Mouse (Mus musculus): ENCODE results near the gene Mgarp.
"Not testable (repeated sequence)": the region's sequence is repeated elsewhere in the genome, so short reads cannot be mapped to it uniquely, and the experiment has no call there.

The Mgarp gene

DNA sequence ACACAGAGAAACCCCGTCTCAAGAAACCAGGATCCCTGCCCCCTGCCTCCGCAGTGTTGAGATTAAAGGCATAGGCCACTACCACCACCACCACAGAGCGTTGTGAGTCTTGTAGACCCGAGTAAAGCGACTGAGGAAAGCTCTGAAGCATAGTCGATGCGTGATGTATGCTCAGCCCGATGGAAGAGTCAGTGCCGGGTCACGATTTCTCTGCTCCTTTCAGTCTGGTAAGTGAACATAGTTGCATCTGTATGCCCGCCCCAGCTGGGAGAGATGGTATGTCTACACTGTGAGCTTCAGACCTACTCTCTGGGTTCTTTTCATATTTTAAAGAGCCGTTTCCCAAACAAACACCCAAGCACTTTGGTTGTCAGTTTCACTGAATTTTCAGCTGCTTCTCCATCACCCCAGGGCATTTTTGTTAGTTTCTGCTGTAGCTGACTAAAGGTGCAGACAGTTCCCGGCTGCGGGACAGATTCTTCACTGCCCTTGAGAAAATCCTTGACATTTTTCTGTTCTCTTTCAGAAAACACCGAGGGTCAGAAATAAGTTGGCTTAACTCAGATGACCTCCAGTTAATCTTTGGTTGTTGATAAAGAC, 1.3 kb upstream of the Mgarp start:
- peak; percentile 50 for DNase-seq (ENCODE audit: low read depth, low spot score)

- DNase-seq (ENCODE audit: low read depth, low spot score) = no peak
Measured at GRCm38 (mm10) chr3:51395461-51396145, 935 bp downstream of the Mgarp start.

DNA sequence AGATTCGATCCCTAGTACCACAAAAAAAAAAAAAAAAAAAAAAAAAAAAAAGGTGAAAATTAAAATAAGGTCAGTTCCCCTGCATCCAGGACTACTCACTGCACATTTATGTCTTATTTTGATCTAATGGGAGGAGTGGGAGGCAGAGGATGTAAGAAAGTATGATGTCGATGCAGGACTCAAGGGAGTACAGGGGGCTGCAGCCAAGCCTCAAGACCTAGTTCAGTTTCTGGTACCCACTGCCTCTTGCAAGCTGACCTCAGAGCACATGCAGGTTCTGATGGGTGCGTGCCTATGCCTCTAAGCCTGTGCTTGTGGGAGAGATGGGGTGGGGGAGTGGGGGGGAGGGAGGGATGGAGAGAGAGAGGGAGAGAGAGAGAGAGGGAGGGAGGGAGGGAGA, 1.7 kb downstream of the Mgarp start:
- DNase-seq (ENCODE audit: low read depth, low spot score) = no peak

GRCm38 (mm10) chr3:51393651-51394050, 2.9 kb downstream of the Mgarp start:
- DNase-seq (ENCODE audit: low read depth, low spot score) = no peak

DNA sequence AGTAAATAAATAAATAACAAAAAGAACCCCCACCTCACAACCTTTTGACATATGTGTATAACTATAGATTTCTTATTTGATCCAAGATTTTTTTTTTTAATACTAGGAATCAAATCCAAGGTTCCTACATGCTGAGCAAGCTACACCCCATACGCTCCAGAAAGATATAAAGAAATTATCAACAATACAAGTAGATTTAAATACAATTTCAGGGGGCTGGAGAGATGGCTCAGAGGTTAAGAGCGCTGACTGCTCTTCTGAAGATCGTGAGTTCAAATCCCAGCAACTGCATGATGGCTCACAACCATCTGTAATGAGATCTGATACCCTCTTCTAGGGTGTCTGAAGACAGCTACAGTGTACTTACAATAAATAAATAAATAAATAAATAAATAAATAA, 3.5 kb downstream of the Mgarp start:
- DNase-seq (ENCODE audit: low read depth, low spot score) = not testable (repeated sequence)

DNA sequence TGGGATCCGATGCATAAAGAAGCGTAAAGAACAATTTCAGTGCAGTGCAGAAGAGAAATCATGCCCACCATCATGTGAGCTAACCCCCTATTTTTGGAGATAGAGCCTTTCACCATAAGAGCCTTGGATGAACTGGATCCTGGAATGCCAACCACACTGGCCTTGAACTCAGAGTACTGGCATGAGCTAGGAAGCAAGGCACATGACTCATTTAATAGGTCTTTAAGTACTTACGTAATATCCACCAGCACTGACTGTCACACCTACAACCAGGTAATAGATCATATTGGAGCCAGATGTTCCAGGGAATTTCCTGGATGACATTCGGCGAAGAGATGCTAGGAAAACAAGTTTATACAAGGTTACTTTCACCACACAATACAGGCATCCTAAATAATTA, 4.9 kb downstream of the Mgarp start:
- no peak for DNase-seq (ENCODE audit: low read depth, low spot score)

DNA sequence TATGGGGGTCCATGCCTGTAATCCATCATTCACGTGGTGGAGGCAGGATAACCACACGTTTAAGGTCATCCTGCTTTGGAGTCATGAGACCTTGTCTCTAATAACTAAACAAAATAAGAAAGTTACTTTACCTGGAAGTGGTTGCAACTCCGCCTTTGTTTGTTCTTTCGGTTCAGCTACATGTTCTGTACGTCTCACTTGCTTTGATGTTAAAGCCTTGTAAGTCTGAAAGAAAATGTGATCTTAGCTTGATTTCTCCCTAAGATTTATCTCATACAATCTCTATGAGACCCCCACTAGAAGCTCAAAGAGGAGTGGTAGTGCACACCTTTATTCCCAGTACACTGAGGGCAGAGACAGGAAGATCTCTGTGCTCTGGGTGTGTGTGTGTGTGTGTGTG, 5.4 kb downstream of the Mgarp start:
- no peak for DNase-seq (ENCODE audit: low read depth, low spot score)

- DNase-seq (ENCODE audit: low read depth, low spot score) = no peak
Measured at GRCm38 (mm10) chr3:51388904-51389303, 7.6 kb downstream of the Mgarp start.

DNA sequence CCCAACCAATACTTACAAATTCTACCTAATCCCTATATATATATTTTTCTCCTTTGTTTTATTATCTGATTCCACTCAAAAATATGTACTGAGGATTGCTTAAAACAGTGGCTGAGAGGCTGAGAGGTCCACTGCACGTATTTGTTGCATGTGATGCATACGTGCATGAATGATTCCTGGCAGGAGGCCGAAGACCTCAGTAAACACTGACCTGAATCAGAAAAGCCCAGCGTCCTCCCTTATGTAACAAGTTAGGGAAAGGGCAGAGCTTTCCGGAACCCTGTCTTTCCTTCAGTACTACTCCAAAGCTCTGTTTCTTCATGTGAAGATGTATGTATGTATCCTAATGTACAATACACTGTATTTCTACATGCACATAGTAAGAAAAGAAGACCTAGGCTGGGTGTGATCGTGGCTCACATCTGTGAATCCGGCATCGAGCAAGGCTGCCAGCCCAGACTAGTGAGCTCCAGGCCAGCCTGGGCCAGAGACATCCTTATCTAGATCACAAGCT, 8.6 kb downstream of the Mgarp start:
- DNase-seq (ENCODE audit: low read depth, low spot score) = no peak

DNA sequence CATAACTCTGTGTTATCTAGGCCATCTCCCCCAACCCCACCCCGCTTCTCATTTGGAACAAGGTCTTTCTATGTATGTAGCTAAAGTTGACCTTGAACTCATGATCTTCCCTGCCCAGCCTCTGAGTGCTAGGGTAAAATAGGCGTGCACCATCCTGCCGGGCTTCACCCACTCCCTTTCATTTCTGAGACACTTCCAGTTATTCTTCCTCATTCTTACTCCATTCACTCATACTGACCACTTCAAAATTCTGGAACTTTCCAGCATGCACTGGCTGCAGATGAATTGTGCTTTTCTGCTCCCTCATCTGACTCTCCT, 9.4 kb downstream of the Mgarp start:
- DNase-seq (ENCODE audit: low read depth, low spot score) = no peak

DNA sequence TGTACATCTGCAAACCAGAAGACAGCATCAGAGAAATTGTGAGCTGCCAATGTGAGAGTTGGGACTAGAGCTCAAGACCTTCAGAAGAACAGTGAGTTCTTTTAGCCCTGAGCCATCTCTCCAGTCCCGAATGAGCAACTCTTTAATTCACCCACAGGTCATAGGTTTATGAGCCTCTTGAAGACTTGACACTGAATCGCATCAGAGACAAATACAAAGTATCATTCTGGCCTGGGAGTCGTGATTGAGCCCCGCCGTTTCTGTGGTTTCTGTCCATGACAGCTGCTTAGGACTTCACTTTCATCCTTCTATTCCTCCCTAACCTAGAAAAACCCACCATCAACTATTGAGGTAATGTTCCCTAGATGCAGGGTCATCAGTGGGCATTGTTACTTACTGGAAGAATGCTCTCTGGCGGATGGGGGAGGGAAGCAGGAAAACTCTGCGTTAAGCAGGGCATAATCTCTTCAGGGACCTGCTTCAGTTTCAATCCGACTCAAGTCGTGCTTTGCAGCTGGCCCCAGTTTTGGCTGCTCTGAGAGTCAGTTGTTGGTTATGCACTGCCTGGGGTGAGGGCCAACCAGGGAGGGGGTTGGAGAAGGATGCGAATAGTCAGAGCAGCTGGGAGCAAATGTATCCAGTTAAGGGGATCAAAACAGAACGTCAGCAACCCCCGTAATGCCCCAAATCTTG, 10.0 kb downstream of the Mgarp start:
- no peak for DNase-seq (ENCODE audit: low read depth, low spot score)

GRCm38 (mm10) chr3:51383409-51383808, 13.1 kb downstream of the Mgarp start:
- no peak for DNase-seq (ENCODE audit: low read depth, low spot score)

DNA sequence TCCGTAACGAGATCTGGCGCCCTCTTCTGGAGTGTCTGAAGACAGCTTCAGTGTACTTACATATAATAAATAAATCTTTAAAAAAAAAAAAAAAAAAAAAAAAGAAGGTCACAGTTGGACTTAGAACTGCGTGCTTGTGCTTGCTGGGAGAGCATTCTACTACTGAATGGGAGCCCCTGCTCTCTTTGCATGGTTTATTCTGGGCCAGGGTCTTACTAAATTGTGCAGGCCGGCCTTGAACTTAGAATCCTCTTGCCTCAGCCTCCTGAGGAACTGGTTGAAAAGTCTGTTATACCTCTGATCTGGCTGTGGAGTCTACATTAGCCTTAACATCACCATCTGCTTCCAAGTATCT, 15.9 kb downstream of the Mgarp start:
- no peak for DNase-seq (ENCODE audit: low read depth, low spot score)

- DNase-seq (ENCODE audit: low read depth, low spot score) = no peak
Measured at GRCm38 (mm10) chr3:51379786-51380659, 16.5 kb downstream of the Mgarp start.

DNA sequence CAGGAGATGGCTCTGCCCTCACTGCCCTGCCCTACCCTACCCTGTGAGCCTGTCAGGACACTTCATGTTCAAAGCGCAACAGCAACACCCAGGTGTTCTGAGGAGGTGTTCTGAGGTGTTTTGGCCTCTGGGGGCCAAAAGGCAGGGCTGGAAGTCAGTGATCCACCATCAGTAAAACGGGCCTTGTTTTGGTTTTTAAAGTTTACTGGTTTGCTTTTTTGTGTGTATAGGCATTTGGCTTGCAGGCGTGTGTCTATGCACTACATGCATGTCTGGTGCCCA, 17.9 kb downstream of the Mgarp start:
- DNase-seq (ENCODE audit: low read depth, low spot score) = peak; percentile 23

DNA sequence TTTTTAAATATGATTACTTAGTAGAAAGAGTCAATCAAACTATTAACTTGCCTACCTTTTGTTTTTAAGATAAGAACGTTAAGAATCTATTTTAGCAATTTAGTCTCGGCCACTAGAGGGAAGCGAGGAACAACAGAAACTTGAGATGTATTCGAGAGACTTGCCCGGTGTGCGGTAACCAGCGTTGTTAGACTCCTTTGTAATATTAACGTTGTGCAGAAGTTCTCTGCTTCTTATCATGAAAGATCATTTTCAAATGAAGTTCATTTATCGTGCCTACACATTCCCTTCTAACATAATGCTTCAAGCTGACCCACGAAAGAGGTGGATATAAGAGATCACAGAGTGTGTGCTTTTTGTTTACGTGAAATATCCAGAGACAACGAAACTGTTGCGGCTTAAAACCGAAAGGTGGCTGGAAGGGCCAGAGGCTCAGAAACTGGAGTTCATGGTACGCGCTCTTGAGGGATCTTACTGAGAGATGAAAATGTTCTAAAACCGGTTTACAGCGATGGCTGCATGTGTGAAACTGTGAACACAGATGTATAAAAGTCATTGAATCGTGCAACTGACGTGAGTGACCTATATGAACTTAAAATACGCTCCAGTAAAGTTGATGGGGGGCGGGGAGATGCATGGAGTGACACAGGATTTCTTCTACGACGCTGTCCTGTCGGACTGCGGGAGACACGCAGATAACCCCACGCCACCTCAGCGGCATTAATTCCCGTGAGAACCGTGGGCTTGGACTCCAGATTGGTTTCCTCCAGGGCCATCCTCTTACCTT, 18.5 kb downstream of the Mgarp start:
- DNase-seq (ENCODE audit: low read depth, low spot score) = peak; percentile 65

GRCm38 (mm10) chr3:51375307-51376265, 21.0 kb downstream of the Mgarp start:
- DNase-seq (ENCODE audit: low read depth, low spot score) = peak; percentile 87

- no peak for DNase-seq (ENCODE audit: low read depth, low spot score)
Measured at GRCm38 (mm10) chr3:51373544-51373943, 23.0 kb downstream of the Mgarp start.

GRCm38 (mm10) chr3:51372883-51373282, 23.7 kb downstream of the Mgarp start:
- no peak for DNase-seq (ENCODE audit: low read depth, low spot score)

- no peak for DNase-seq (ENCODE audit: low read depth, low spot score)
Measured at GRCm38 (mm10) chr3:51371826-51372225, 24.7 kb downstream of the Mgarp start.

Measured in R1 (cell line).